Mouse (Mus musculus) lung, postnatal 4 days (tissue): Measurements from ENCODE around the gene Pnma3.
"Not testable (repeated sequence)": the region's sequence is repeated elsewhere in the genome, so short reads cannot be mapped to it uniquely, and the experiment has no call there.

Source experiments
- DNase-seq, 2 experiments: peaks; one replicate each; pipeline ENCODE4 v3.0.0; 2021

Pnma3 gene

DNA sequence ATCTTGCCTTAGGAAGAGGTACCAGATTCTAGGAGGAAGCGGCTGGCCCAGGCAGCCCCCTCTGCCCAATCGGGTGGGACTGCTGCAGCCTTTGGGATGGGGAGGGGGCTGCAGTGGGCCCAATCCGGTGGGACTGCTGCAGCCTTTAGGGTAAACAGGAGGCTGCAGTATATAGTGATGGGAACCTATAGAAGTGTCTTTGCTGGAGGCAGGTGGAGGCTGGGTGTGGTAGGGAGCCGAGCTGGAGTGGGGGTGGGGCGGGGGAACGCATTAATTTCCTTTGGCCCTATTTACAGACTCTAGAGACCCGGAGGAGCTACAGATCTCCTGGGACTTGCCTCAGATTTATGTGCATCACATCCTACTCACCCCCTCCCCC, at the start of gene Pnma3:
Pnma3 (plus strand) TSS at position 373 of the 379 bp plus-strand sequence.
- no peak for DNase-seq

DNA sequence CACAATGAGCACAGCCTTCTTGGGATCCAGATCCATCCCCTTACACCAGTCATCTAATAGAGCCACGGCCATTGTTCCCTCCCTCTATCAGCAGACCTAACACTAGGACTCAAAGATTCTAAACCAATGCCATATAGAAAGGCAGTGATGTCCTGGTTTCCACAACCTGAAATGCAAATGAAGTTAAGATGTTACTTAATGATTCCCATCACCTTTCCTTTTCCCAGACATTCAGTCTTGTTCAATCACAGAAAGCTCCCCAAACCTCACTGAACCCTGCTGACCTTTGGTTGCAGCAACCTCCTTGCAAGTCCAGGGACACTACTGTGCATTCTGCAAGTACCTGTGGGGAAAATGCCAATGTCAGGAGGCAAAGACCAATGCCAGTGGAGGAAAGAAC, 27.6 kb upstream of the Pnma3 start, which contains the start of gene Pnma5:
Pnma5 (minus strand) TSS at position 101 of the 400 bp plus-strand sequence.
- no peak for DNase-seq

DNA sequence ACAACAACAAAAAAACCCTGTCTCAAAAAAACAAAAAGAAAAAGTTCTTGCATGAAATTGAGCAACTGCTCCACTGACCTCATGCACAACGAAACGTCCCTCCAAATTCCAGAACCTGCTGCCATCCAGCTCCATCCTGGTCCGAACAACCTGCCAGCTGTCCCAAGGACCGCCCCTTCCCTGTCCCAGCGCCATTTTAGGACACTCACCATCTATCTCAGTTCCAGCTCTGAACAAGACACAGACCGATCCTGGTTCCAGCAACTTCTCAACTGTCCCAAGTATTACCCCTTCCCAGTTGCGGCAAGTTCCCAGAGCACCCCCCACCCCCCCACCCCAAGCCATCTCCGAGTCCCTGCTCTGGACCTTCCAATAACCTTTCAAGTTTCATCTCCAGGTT, 25.8 kb upstream of the Pnma3 start:
- no peak for DNase-seq

DNA sequence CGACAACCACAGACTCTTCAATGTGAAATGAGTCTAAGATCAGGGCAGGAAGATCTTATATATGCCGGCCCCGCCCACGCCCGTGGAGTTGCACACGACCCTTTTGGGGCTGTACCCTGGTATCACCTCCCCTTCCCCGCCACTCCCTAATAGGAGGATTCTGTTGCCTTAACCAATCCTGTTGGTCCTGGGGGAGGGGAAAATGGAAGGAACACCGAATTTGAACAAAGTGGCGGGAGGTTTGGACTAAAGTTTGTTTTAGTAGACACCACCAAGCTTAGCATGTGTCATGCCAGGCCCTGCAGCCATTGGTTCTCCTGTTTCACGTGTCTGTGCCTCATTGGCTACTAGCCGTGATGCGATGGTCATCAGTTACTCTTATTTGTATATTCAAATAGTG, 24.9 kb upstream of the Pnma3 start:
- DNase-seq: no peak

DNA sequence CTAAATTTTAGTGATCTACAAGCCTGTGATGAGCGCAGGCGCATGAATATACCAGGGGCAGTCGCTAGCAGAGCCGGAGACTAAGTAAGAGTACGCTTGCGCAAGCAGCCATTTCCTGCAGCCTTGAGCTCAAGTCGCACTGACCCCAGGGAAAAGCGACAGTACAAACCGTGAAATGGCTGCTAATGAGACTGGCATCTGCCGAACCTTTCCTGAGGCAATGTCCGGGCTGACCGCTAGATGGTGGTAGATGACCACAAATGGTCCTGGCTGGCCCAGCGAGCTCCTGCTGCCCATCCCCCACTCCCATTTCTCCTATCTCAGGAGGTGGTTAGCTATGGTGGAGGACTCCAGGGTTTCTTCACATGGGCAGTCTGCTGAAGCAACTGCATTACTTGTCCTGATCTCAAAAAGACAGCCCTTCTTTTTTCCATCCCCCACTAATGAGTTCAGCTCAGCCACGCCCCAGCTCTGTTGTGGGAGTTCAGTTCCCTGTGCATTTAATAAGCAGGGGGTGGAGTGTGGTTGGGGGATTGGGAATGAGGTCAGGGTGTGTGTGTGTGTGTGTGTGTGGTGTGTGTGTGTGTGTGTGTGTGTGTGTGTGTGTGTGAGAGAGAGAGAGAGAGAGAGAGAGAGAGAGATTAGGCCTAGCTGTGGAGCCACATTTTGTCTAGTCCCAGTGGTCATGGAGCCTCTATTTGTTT, 10.6 kb upstream of the Pnma3 start:
- DNase-seq: peak; percentile 92 to 94

DNA sequence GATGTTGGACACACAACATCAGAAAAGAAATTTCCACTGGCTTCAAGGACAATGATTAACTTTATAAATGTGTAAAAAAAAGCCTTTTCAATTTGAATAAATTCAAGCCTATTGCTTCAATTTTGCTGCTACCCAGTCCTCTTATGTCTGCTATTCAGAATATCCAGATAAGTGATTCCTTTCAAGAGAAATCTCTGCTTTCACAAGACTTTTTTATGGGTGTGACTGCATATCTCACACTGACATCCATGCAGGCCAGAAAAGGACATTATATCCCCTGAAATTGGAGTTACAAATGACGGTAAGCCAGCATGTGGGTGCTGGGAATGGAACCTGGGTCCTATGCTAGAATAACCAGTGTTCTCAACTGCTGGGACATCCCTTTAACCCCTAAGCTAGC, 3.1 kb upstream of the Pnma3 start:
- DNase-seq: no peak

DNA sequence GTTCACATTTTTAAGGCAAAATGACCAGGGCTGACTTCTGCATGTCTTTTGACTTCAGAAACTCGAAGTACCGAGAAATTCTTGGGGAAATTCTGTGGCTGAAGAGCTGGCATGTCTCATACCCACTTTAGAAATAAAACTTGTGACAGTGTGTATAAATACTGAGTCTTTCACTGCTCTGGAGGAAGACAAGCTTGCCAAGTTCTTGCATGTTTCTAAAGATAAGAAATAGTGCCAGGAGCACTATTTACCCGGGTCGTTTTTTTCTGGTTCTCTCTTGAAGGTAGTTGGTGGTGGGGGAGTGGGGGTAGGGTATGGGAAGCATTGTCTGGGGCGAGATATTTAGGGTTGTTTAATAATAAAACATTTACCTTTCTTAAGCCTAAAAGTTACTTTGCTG, 2.3 kb upstream of the Pnma3 start:
- DNase-seq: no peak

DNA sequence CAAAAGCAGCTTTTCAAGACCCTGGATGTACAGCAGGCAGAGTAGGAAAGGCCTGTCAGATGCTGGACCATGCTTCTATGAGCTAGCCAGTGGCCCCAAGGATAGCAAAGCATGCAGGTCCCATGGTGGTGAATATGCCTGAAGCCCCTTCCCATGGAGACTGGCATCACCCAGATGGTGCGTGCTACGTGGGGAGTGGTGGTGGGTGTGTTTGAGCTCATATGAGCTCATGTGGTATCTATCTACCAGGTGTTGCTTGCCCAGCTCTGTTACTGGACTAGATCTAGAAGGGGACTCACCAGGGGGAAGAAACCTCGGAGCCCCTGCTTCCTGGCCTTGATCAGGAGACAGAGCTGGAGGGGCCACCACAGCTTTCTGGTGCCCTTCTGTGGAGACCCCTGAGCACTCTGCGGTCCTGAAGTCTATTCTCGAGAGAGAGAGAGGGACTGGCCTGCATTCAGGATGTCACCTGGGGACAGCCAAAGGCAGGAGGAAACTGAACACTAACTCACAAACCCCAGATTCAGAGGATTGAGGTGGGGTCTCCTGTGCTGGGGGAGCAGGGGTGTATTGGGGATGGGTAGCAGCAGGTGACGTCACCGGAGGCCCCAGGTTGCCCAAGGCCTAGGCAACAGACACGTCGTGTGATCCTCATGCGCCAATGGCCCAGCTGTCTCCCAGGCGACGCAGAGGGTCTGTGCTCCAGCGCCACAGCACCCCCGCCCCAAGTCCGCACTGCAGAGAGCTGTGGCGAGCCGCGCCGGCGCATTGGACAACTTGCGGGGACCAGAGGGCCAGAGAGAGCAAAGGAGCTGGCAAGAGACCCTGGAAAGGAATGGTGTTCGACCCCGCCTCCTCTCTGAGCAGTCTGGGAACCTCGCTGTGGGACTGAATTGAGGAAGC, 824 bp upstream of the Pnma3 start:
- DNase-seq: peak in 1 of 2 experiments; percentile 23

DNA sequence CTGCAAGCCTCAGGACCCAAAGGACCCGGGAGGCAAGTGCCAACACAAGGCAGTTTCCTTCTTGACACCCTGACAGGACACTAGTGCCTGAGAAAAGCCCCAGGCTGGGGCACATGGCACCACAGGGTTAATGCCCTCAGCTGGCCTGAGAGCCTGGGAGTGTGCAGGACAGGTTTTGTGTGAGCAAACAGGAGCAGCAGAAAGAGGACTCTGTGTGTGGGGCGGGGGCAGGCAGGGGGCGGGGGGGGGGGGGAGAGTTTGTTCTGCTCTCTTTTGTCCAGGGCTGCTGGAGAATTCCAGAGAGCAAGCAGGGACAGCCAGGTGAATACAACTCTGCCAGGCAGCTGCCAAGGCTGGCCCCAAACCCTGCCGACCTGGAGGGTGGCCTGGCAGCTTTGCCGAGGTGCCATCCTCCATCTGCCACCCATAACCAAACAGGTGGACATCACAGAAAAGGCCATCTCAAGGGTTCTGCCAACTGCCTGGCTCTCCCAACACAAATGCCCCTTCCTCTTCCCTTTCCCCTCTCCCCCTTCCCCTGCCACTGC, 2.3 kb downstream of the Pnma3 start:
- not testable (repeated sequence) for DNase-seq

DNA sequence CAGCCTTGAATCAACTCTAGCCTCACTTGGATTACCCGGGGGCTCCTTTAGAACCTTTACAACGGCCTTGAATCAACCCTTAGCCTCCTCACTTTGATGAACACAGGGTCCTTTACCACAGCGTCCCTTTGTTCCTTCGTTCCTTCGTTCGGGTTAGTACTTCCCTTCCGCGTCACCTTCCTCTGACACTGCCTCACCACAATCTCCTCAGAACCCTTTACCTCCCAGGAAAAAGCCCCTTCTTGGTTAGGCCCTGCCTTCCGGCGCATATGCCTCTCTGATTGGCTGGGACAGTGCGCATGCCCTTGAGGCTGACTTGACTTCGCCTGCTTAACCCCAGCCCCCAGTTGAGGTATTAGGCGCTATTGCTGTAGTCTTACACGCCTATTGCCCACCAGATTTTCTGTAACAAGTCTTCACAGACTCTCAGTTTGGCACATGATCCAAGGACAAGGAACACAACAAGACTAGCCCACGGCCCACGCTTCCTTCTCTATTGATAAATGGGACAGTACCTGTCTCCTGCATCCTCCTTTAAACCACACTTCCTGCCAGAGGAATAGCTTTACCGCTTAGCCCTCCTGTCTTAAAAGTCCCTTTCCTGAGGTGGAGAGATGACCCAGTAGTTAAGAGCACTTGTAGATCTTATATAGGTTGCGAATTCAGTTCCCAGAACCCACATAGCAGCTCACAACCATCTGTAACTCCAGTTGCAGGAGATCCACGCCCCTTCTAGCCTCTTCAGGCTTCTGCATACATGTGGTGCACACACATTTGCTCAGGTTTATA, 17.9 kb downstream of the Pnma3 start, which contains the start of gene Xlr4a:
Xlr4a (minus strand) TSS at position 212 of the 789 bp plus-strand sequence.
- DNase-seq: not testable (repeated sequence)

DNA sequence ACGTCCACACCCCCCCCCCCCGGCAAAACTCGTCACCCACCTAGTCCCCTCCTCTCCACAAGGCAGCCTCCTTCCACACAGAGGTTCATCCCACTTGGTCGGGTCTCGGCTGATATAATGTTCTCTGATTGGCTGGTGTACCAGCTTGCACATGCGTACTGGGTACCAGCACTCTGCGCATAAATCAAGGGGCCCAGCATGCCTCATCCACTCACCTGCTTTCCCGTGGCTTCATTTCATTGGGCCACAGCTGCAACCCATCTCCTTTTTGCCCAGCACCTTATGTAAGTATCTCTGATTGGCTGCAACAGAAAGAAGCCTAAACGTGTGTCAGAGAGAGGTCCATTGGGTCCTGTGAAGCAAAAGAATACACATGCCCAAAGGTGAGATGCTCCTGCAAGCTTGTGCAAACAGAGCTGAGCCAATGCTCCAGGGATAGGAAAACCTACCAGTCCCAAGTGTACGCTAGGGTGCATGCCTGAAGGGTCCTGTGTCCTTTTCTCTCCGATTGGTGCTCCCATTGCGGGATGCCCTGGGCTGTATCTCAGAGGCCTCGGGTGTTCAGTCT, 32.4 kb downstream of the Pnma3 start, which contains the start of gene Xlr3a:
Xlr3a (minus strand) TSS at position 155 of the 568 bp plus-strand sequence.
- peak in 1 of 2 experiments; percentile 23 for DNase-seq

DNA sequence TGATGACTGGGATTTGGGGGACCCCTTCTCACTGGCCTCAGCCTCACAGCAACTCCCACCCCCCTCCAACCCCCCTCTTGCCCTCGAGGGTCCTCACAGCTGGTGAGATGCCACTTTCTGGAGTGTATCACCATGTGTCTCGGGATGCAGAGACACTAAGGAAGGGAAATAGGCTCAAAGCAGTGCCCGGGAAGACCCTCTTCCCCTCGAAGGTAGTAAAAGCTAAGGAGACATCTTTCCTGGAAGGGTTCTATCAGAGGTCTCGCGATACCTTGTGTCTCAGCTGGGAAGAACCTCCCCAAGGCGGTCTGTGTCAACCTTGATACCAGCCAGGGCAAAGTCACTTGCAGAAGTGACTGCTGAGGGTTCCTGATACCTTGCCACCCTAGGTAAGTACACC, 52.2 kb downstream of the Pnma3 start, which contains the start of gene Gm14685:
Gm14685 (plus strand) TSS at position 301 of the 400 bp plus-strand sequence.
- DNase-seq: not testable (repeated sequence)
